Mouse (Mus musculus): ENCODE data around the gene Scnm1.

DNA sequence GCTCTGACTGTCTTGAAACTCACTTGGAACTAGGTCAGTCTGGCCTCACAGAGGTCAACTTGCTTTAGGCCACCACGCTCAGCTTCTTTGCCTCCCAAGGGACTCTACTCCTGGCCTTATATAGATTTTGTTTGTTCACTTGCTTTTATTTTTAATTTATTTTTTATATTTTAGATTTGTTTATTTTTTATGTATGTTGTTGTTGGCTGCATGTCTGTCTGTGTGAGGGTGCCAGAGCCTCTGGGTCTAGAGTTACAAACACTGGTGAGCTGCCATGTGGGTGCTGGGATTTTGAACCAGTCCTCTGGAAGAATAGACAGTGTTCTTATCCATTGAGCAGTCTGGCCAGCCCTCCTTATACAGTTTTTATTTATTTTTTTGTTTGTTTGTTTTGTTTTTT is 21.1 kb downstream of the Scnm1 start:
- TF ChIP-seq GATA1 (IDR thresholded peaks at IDR 0.05; ENCODE audit: low read length) (no peak), TAL1 (IDR thresholded peaks at IDR 0.05; ENCODE audit: low read length) (no peak)
